Mouse (Mus musculus) G1E-ER4 (cell line): ENCODE measurements around the gene Adora1. TPM values are rescaled to one million over a fixed set of nuclear protein-coding genes. Genes with fewer than 3 reads are reported as not detected.

Source experiments
- GATA1 ChIP-seq: IDR thresholded peaks from one replicate; pipeline ENCODE4 v1.8.0; 2012; ENCODE audit warnings: low read length, inconsistent platforms
- polyA plus RNA-seq: library from polyadenylated mRNA; stranded (reverse); fragments of >175 nt; gene quantifications from 2 replicates; pipeline ENCODE4 v1.2.3, GENCODE M21; 2012

The Adora1 gene
- polyA plus RNA-seq, 1 experiment = 0.01 TPM

GRCm38 (mm10) chr1:134193674-134194197 lies 41.5 kb downstream of the Adora1 start:
- no peak for TF ChIP-seq GATA1

GRCm38 (mm10) chr1:134193126-134193525 lies 42.1 kb downstream of the Adora1 start, which contains the start of gene Mybph:
TSS of gene Mybph (plus strand) at chr1:134193448.
- no peak for TF ChIP-seq GATA1

GRCm38 (mm10) chr1:134192024-134192423 lies 43.2 kb downstream of the Adora1 start:
- TF ChIP-seq GATA1 = no peak

- TF ChIP-seq GATA1 = no peak
These were observed 44.0 kb downstream of the Adora1 start for GRCm38 (mm10) chr1:134191192-134191591.

GRCm38 (mm10) chr1:134188989-134189729 lies 46.1 kb downstream of the Adora1 start:
- TF ChIP-seq GATA1 = no peak

GRCm38 (mm10) chr1:134188217-134188616 lies 47.0 kb downstream of the Adora1 start:
- TF ChIP-seq GATA1 = no peak

GRCm38 (mm10) chr1:134184089-134184488 lies 51.1 kb downstream of the Adora1 start:
- TF ChIP-seq GATA1 = no peak

DNA sequence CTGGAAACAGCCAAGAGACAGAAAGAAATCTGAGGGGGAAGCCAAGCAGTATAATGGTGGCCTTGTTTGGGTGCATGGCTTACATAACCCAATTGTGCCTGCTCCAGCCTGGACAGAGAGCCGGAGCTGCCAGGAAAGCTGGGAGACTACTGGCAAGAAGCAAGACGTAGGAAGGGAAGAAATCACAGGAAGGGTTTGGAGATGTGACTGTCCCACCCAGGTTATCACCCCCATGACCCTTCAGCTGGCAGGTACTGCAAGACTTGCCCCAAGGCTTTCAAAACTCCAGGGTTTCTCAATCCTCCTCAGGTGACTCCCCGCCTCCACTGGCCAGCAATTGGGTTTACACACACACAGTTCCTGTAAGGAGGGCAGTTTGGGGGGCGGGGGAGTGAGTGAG lies 53.2 kb downstream of the Adora1 start, which contains the start of gene Chil1:
Chil1 (plus strand) TSS at position 152 of the 400 bp plus-strand sequence.
- no peak for TF ChIP-seq GATA1

DNA sequence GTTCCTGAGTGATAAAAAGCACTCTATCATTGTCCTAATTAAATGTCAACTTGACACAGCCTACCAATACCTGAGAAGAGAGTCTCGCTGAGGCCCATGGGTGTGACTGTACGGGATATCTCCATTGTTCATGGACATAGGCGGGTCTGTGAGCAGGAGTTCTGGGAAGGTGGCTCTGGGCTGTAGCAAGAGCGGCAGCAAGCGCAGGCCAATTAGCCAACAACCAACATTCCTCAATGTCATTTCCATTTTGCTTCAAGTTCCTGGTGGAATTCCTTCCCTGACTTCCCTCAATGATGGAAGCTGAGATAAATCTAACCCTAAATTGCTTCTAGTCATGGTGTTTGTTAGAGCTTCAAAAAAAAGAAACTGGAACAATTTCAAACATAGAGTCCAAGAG lies 57.3 kb downstream of the Adora1 start:
- TF ChIP-seq GATA1 = no peak

GRCm38 (mm10) chr1:134173081-134173480 lies 62.1 kb downstream of the Adora1 start:
- no peak for TF ChIP-seq GATA1

- TF ChIP-seq GATA1 = no peak
These were observed 66.1 kb downstream of the Adora1 start for GRCm38 (mm10) chr1:134168985-134169697.

- no peak for TF ChIP-seq GATA1
These were observed 66.7 kb downstream of the Adora1 start for GRCm38 (mm10) chr1:134168567-134168966.

DNA sequence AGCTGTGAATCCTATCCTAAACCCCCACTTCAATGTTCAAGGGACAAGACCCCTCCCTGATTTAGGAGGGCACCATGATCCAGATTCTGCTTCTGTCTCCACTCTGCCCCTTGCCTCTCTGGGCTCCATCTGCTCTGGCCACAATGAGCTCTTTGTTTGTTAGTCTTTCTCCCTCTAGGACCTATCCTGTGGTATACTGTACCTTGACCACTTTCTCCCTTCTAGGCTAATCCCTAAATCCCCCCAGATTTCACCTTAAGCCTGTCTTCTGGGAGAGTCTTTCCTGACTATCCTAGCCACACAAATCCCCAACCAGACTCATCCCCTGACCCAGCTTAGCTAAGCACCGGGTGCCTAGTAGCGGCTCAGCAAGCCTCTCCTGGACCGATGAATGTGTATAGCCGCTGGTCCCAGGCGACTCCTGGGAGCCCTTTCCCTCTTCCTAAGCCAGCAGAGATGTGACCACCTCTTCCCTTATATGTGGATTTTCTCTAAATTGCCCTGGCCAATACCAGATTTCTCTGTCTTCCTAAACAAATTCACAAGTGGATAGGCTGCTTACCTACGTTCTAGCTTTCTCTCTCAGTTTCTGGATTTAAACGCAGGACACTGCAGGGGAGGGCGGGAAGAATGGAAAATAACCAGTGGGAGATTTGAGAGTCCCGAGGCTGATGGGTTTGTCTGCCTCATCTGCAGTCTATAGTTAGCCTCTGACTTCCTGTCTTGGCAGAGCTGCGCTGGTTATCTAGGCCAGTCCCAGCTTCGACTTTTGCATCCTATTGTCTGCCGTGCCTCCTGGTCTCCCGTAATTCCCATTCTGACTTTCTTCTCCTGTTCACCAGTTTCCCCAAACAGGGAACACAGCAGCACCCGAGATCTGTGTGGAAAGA lies 67.6 kb downstream of the Adora1 start:
- TF ChIP-seq GATA1 = no peak

DNA sequence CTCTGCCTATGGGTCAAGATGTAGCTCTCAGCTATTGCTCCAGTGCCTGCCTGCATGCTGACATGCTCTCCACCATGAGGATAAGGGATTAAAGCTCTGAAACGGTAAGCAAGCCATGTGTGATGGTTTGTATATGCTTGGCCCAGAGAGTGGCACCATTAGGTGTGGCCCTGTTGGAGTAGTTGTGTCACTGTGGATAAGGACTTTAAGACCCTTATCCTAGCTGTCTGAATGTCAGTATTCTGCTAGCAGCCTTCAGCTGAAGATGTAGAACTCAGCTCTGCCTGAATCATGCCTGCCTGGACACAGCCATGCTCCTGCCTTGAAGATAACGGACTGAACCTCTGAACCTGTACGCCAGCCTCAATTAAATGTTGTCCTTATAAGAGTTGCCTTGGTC lies 68.7 kb downstream of the Adora1 start:
- TF ChIP-seq GATA1 = no peak

DNA sequence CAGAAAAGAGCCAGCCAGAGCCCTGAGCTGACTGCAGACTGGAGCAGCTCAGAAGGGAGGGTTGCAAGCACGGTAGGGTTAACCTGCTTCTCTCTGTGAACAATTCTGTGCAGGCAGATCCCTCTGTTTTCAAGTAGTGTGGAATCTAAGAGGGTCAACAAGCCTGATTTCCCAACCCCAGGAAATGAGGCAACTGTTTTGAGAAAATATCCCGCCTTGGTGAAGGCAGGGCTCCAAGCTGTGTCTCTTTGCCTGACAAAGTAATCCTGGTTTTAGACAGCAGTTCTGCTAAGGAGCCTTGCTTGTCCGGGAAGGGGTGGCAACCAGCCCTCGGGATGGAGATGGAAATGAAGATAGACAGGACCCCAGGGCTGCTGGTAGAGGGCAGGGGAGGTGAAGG lies 70.8 kb downstream of the Adora1 start:
- TF ChIP-seq GATA1 = no peak
